Mouse (Mus musculus) kidney, adult 2 months (tissue): ENCODE measurements around the gene Cyp4f37. TPM values are rescaled to one million over a fixed set of nuclear protein-coding genes. Genes with fewer than 3 reads are reported as not detected.
A peak's percentile ranks its signal among the peaks of the same experiment; 100 is the strongest.
"Not testable (repeated sequence)": the region's sequence is repeated elsewhere in the genome, so short reads cannot be mapped to it uniquely, and the experiment has no call there.

ENCODE experiments used
- DNase-seq: peaks from one replicate; pipeline ENCODE4 v3.0.0; 2021
- H3K27ac ChIP-seq: fragments of 200-500 bp; 2 replicates; pipeline ENCODE4 v1.5.1; 2012; ENCODE audit warnings: low read depth, low read length, control low read depth, inconsistent platforms; ENCODE audit not compliant: insufficient read depth
- H3K27me3 ChIP-seq: fragments of 200-500 bp; replicated peaks from 2 replicates; pipeline ENCODE4 v1.6.1; 2012; ENCODE audit warnings: mild to moderate bottlenecking, moderate library complexity, low read length, inconsistent platforms; ENCODE audit not compliant: control insufficient read depth, insufficient read depth
- H3K36me3 ChIP-seq: fragments of 200-500 bp; 2 replicates; pipeline ENCODE4 v1.6.1; 2012; ENCODE audit warnings: mild to moderate bottlenecking, moderate library complexity, low read length, inconsistent platforms; ENCODE audit not compliant: control insufficient read depth, insufficient read depth
- H3K4me1 ChIP-seq: fragments of 200-500 bp; 2 replicates; pipeline ENCODE4 v1.6.1; 2011; ENCODE audit warnings: low read length; ENCODE audit not compliant: control insufficient read depth, insufficient read depth
- H3K4me3 ChIP-seq: fragments of 200-500 bp; 2 replicates; pipeline ENCODE4 v1.5.1; 2011; ENCODE audit warnings: mild to moderate bottlenecking, low read depth, low read length, control low read depth; ENCODE audit not compliant: insufficient read depth
- CTCF ChIP-seq: fragments of 200-500 bp; conservative IDR thresholded peaks from 2 replicates; pipeline ENCODE4 v1.5.1; 2011; ENCODE audit warnings: low read depth, mild to moderate bottlenecking, control low read depth, low read length, moderate library complexity, mixed read lengths; ENCODE audit not compliant: insufficient read depth, insufficient read length
- POLR2A ChIP-seq: fragments of 200-500 bp; IDR thresholded peaks from one replicate; pipeline ENCODE4 v1.6.1; 2011; ENCODE audit warnings: low read depth, low read length, control low read depth
- WGBS: fragments of 180-500 bp; shearing (Covaris S2); methylation state at CpG from one replicate; pipeline ENCODE4 v1.1.7; 2018; 5-methylcytosine and 5-hydroxymethylcytosine counted together
- polyA plus RNA-seq: library from polyadenylated mRNA; depleted of rRNA; stranded (reverse); fragments of >200 nt; gene quantifications from 2 replicates; pipeline ENCODE4 v1.2.3, GENCODE M21; 2012

Gene Cyp4f37
- polyA plus RNA-seq, 1 experiment = 0.08 TPM

GRCm38 (mm10) chr17:32617252-32617651, 3.9 kb upstream of the Cyp4f37 start:
- H3K4me1 ChIP-seq = no peaks in the 10 kb centered on the region
- H3K4me3 ChIP-seq = no peak overlapping the region
- TF ChIP-seq CTCF (no peak), POLR2A (no peak)
- no peaks in the 10 kb centered on the region for H3K36me3 ChIP-seq
- H3K27ac ChIP-seq = no peak overlapping the region
- H3K27me3 ChIP-seq = no peaks in the 10 kb centered on the region; the same call in 1 of the 2 replicates
- WGBS = 56% methylated on average over 1 of the region's 1 CpGs
- no peak for DNase-seq

GRCm38 (mm10) chr17:32629726-32630125, 8.6 kb downstream of the Cyp4f37 start:
- not testable (repeated sequence) for H3K36me3 ChIP-seq, DNase-seq, H3K27ac ChIP-seq, H3K27me3 ChIP-seq, H3K4me1 ChIP-seq, H3K4me3 ChIP-seq
- 79% methylated on average over 7 of the region's 7 CpGs for WGBS

GRCm38 (mm10) chr17:32631936-32632335, 10.8 kb downstream of the Cyp4f37 start:
- no peak for DNase-seq
- Histone ChIP-seq H3K27me3 (no peaks in the 10 kb centered on the region), H3K27ac (no peak overlapping the region), H3K4me3 (no peak overlapping the region), H3K36me3 (no peaks in the 10 kb centered on the region), H3K4me1 (no peaks in the 10 kb centered on the region)
- TF ChIP-seq POLR2A = no peak
- no peak for TF ChIP-seq CTCF
- 63% methylated on average over 3 of the region's 3 CpGs for WGBS

GRCm38 (mm10) chr17:32634242-32634971, 13.3 kb downstream of the Cyp4f37 start:
- not testable (repeated sequence) for H3K27ac ChIP-seq, H3K27me3 ChIP-seq, H3K4me3 ChIP-seq, H3K36me3 ChIP-seq, H3K4me1 ChIP-seq, DNase-seq
- WGBS = 88% methylated on average over 9 of the region's 9 CpGs

- no peaks in the 10 kb centered on the region for H3K4me1 ChIP-seq
- H3K27me3 ChIP-seq = no peaks in the 10 kb centered on the region
- no peaks in the 10 kb centered on the region for H3K36me3 ChIP-seq
- WGBS = 2% methylated on average over 17 of the region's 17 CpGs
- no peak overlapping the region for H3K27ac ChIP-seq
- DNase-seq = peak; percentile 76
- TF ChIP-seq POLR2A = no peak
- TF ChIP-seq CTCF = peak; percentile 91
- peak overlapping the region; percentile 20; the same call in 1 of the 2 replicates for H3K4me3 ChIP-seq
Observed at GRCm38 (mm10) chr17:32634972-32635314, 13.8 kb downstream of the Cyp4f37 start.

- Histone ChIP-seq H3K27me3 (no peaks in the 10 kb centered on the region), H3K27ac (no peak overlapping the region), H3K4me1 (no peaks in the 10 kb centered on the region), H3K36me3 (no peaks in the 10 kb centered on the region), H3K4me3 (no peak overlapping the region)
- WGBS = 58% methylated on average over 3 of the region's 3 CpGs
- TF ChIP-seq CTCF (no peak), POLR2A (no peak)
- DNase-seq = no peak
Observed at GRCm38 (mm10) chr17:32636341-32636740, 15.2 kb downstream of the Cyp4f37 start.

GRCm38 (mm10) chr17:32637151-32637550, 16.0 kb downstream of the Cyp4f37 start:
- no peaks in the 10 kb centered on the region for H3K27me3 ChIP-seq
- TF ChIP-seq CTCF (no peak), POLR2A (no peak)
- DNase-seq = no peak
- WGBS = 74% methylated on average over 2 of the region's 2 CpGs
- no peaks in the 10 kb centered on the region for H3K4me1 ChIP-seq
- H3K4me3 ChIP-seq = no peak overlapping the region
- no peaks in the 10 kb centered on the region for H3K36me3 ChIP-seq
- no peak overlapping the region for H3K27ac ChIP-seq

- no peak overlapping the region for H3K27ac ChIP-seq
- H3K27me3 ChIP-seq = no peaks in the 10 kb centered on the region
- no peak for TF ChIP-seq CTCF
- no peak for TF ChIP-seq POLR2A
- WGBS = 82% methylated on average over 4 of the region's 4 CpGs
- H3K4me1 ChIP-seq = no peaks in the 10 kb centered on the region
- no peak overlapping the region for H3K4me3 ChIP-seq
- H3K36me3 ChIP-seq = no peaks in the 10 kb centered on the region
- DNase-seq = no peak
Observed at GRCm38 (mm10) chr17:32646631-32647030, 25.5 kb downstream of the Cyp4f37 start.
